In genomic region chr11:73018471-73019146, GRCm38 (mm10) we compare ENCODE assay signal across 8 mouse cellular contexts. TPM values are rescaled to one million over a fixed set of nuclear protein-coding genes. Genes with fewer than 3 reads are reported as not detected.
DNase-seq lines count a peak whose midpoint lies in the region; ATAC-seq and TF ChIP-seq lines count a peak whose summit lies in the region.

TSS of gene Camkk1 (plus strand) at chr11:73019008.

- H3K9me3 ChIP-seq in hindbrain, postnatal 0 days (ENCODE audit: low read length) = no peaks in the 10 kb centered on the region

- DNase-seq in ZHBTc4 (ENCODE audit: low read depth, low spot score) = peak; percentile 95
- DNase-seq in cerebellum, postnatal 36 days = peak; percentile 96 to 98
- DNase-seq in gastrocnemius, adult 2 months = peak; percentile 97
- peak; percentile 97 for DNase-seq in hindbrain, postnatal 0 days (ENCODE audit: low spot score)
- DNase-seq in left cerebral cortex, adult 18-20 months (ENCODE audit: low spot score in 2 of 2) = peak; percentile 92 to 96
- peak; percentile 94 to 95 for DNase-seq in lung, postnatal 4 days
- peak; percentile 89 for DNase-seq in retina, postnatal 7 days (ENCODE audit: low read depth, low spot score)
- DNase-seq in urinary bladder, adult 18-20 months (ENCODE audit: low spot score in 2 of 2) = peak; percentile 80 to 90

- H3K4me1 ChIP-seq in hindbrain, postnatal 0 days (ENCODE audit: insufficient read depth, low read length) = peaks cover 22% of the 10 kb centered on the region

- no peaks in the 10 kb centered on the region for H3K27me3 ChIP-seq in hindbrain, postnatal 0 days (ENCODE audit: insufficient read depth, low read length)

- H3K9ac ChIP-seq in hindbrain, postnatal 0 days (replicated peaks; ENCODE audit: low read length) = peak within 1 kb of the TSS; percentile 64

- H3K4me3 ChIP-seq in gastrocnemius, adult 2 months = peak within 1 kb of the TSS; percentile 94
- H3K4me3 ChIP-seq in hindbrain, postnatal 0 days (ENCODE audit: low read length) = peak within 1 kb of the TSS; percentile 61

- peak within 1 kb of the TSS; percentile 88 for H3K4me2 ChIP-seq in hindbrain, postnatal 0 days (ENCODE audit: low read depth, low read length)

- intact Hi-C loops in gastrocnemius, adult 2 months (cut with DNase I) = no loop called here

- peak; percentile 91 for ATAC-seq in hindbrain, postnatal 0 days

- TF ChIP-seq CTCF in gastrocnemius, adult 2 months (IDR thresholded peaks at IDR 0.05) = no peak
- no peak for TF ChIP-seq CTCF in hindbrain, postnatal 0 days (IDR thresholded peaks at IDR 0.05; ENCODE audit: low read depth)

- H3K36me3 ChIP-seq in hindbrain, postnatal 0 days (ENCODE audit: insufficient read depth, low read length) = no peaks in the 10 kb centered on the region

- WGBS in hindbrain, postnatal 0 days = under 1% methylated on average over 56 of the region's 57 CpGs

- H3K27ac ChIP-seq in gastrocnemius, adult 2 months = peak within 1 kb of the TSS; percentile 72
- H3K27ac ChIP-seq in hindbrain, postnatal 0 days = peak within 1 kb of the TSS; percentile 64

RNA-seq across cellular contexts. Expression of gene Camkk1, which starts in this region (rescaled TPM):
- total RNA-seq in gastrocnemius, adult 2 months (2021) = under 1 TPM; 0.43 to 0.89 TPM
- total RNA-seq in hindbrain, postnatal 0 days (2014; rRNA removed) = 27.4 and 32.5 TPM in 2 replicates
- polyA plus RNA-seq in hindbrain, postnatal 0 days (2015; fragmentation: Nextera tagmentation; extraction: Ambion mirVana) = 26.5 and 26.7 TPM in 2 replicates
- total RNA-seq in left cerebral cortex, adult 18-20 months (2021) = 100 to 1,000 TPM; 108 to 123 TPM

Comparison
In these comparisons a context has a peak if more than half of its experiments do, and no peak if none do; other contexts are left out.
1. Peak in every context shown above with its lines: DNase-seq, ATAC-seq, H3K4me3 ChIP-seq and H3K27ac ChIP-seq.
2. RNA of gene Camkk1 (total RNA-seq): 108 to 123 TPM in left cerebral cortex, adult 18-20 months and 27.4 to 32.5 TPM in hindbrain, postnatal 0 days; 0.43 to 0.89 TPM in gastrocnemius, adult 2 months; every median in the first group is over 10 times any median in the second.
3. Peak in DNase-seq, H3K4me3 ChIP-seq and H3K27ac ChIP-seq in gastrocnemius, adult 2 months; RNA of the gene not detected or under 1 TPM.